In the genomic region with DNA sequence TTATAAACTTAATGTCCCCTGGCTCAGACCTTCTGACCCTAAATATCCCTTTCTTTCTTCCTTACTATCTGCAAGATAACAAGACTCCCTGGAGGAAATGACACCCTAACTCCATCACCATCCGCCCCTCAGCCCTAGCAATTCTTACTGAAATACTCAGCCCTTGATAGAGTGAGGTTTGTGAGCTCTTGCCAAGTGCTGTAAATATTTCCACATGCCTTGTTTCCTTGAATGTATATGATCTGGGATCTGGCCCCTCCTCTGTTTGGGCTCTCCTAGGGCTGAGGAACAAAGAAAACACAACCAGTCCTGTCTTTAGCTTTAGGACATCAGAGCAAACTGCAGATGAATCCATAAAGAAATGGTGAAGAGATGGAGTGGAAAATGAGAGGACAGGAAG, we compare ENCODE assay signal across 24 mouse cellular contexts. TPM values are rescaled to one million over a fixed set of nuclear protein-coding genes. Genes with fewer than 3 reads are reported as not detected.
DNase-seq lines count a peak whose midpoint lies in the region; ATAC-seq and TF ChIP-seq lines count a peak whose summit lies in the region.
"Had no signal": no experiment of that assay in that cellular context is flagged by ENCODE, and none has a peak within 500 bp of the region (broad histone marks: within the 10 kb centered on the region; RNA-seq: fewer than 3 reads in every experiment).

No protein-coding gene starts in this region.

- no peak for ATAC-seq in heart, embryonic 13.5 days (ENCODE audit: extremely low read depth, insufficient number of reproducible peaks, low FRiP score, low TSS enrichment)
- ATAC-seq in heart, postnatal 0 days (ENCODE audit: insufficient read depth, low read depth): 0 out of 2 replicates have a peak, but pooled peaks have one; percentile 17
- ATAC-seq in limb, embryonic 13.5 days (ENCODE audit: low FRiP score, low read depth): peak; percentile 69
- ATAC-seq in lung, postnatal 0 days: peak; percentile 33; the same call in 1 of the 2 replicates
- ATAC-seq: activated CD4-positive, CD25-positive, alpha-beta regulatory T cell, adult 4 months; forebrain, embryonic 14.5 days; intestine, embryonic 15.5 days; Patski had no signal

- WGBS in heart, embryonic 13.5 days: 58% methylated on average over 1 of the region's 1 CpGs
- 69% methylated on average over 1 of the region's 1 CpGs for WGBS in heart, postnatal 0 days
- WGBS in limb, embryonic 13.5 days: 18% methylated on average over 1 of the region's 1 CpGs
- WGBS in limb, embryonic 10.5 days: 72% methylated on average over 1 of the region's 1 CpGs
- WGBS in lung, postnatal 0 days: 44% methylated on average over 1 of the region's 1 CpGs

- peak overlapping the region; percentile 39; the same call in 1 of the 2 replicates for H3K27ac ChIP-seq in heart, embryonic 13.5 days (replicated peaks)
- H3K27ac ChIP-seq in heart, postnatal 0 days (ENCODE audit: low read depth): 0 out of 2 replicates have a peak overlapping the region, but pooled peaks have one; percentile 17
- no peak overlapping the region for H3K27ac ChIP-seq in limb, embryonic 13.5 days
- H3K27ac ChIP-seq in limb, embryonic 10.5 days: no peak overlapping the region
- no peak overlapping the region for H3K27ac ChIP-seq in lung, postnatal 0 days (ENCODE audit: low read length)
- H3K27ac ChIP-seq: embryonic facial prominence, embryonic 13.5 days; forebrain, embryonic 10.5 days; gastrocnemius, adult 2 months; hindbrain, embryonic 10.5 days; hindbrain, embryonic 14.5 days; intestine, embryonic 15.5 days had no signal

- H3K9me3 ChIP-seq in heart, embryonic 13.5 days: no peaks in the 10 kb centered on the region
- no peaks in the 10 kb centered on the region for H3K9me3 ChIP-seq in heart, postnatal 0 days (replicated peaks; ENCODE audit: control insufficient read depth, low read length)
- H3K9me3 ChIP-seq in limb, embryonic 13.5 days: no peaks in the 10 kb centered on the region
- H3K9me3 ChIP-seq in limb, embryonic 10.5 days (replicated peaks): no peaks in the 10 kb centered on the region
- H3K9me3 ChIP-seq in lung, postnatal 0 days (ENCODE audit: low read length): no peaks in the 10 kb centered on the region
- H3K9me3 ChIP-seq: embryonic facial prominence, embryonic 13.5 days; forebrain, embryonic 10.5 days; hindbrain, embryonic 10.5 days; intestine, embryonic 15.5 days had no signal

- TF ChIP-seq CTCF in heart, postnatal 0 days (IDR thresholded peaks at IDR 0.05; ENCODE audit: low read depth): no peak
- no peak for TF ChIP-seq CTCF in lung, postnatal 0 days (IDR thresholded peaks at IDR 0.05)

- no peak overlapping the region for H3K4me3 ChIP-seq in heart, embryonic 13.5 days
- H3K4me3 ChIP-seq in heart, postnatal 0 days (ENCODE audit: low read depth, low read length): no peak overlapping the region
- H3K4me3 ChIP-seq in limb, embryonic 13.5 days: no peak overlapping the region
- H3K4me3 ChIP-seq in limb, embryonic 10.5 days: no peak overlapping the region
- H3K4me3 ChIP-seq in lung, postnatal 0 days (ENCODE audit: low read depth, low read length): no peak overlapping the region
- H3K4me3 ChIP-seq: embryonic facial prominence, embryonic 13.5 days; forebrain, embryonic 10.5 days; gastrocnemius, adult 2 months; hindbrain, embryonic 10.5 days; intestine, embryonic 15.5 days had no signal

- H3K4me1 ChIP-seq in heart, embryonic 13.5 days: no peaks in the 10 kb centered on the region
- no peaks in the 10 kb centered on the region for H3K4me1 ChIP-seq in heart, postnatal 0 days (ENCODE audit: control insufficient read depth, insufficient read depth)
- peaks cover 13% of the 10 kb centered on the region; the same call in 1 of the 2 replicates for H3K4me1 ChIP-seq in limb, embryonic 13.5 days
- H3K4me1 ChIP-seq in limb, embryonic 10.5 days: 0 out of 2 replicates have a peak, but pooled peaks cover 4% of the 10 kb centered on the region
- no peaks in the 10 kb centered on the region for H3K4me1 ChIP-seq in lung, postnatal 0 days (ENCODE audit: insufficient read depth, low read depth, low read length)
- H3K4me1 ChIP-seq: forebrain, embryonic 10.5 days; hindbrain, embryonic 10.5 days; intestine, embryonic 15.5 days had no signal

- intact Hi-C loops in heart, postnatal 10 days (cut with DNase I): no loop called here

- no peak for DNase-seq in heart, adult 8-10 months (ENCODE audit: low spot score)
- DNase-seq in heart, postnatal 0 days (ENCODE audit: low spot score): no peak
- no peak for DNase-seq in heart, postnatal 10 days
- DNase-seq in limb, embryonic 10.5 days (ENCODE audit: low spot score): no peak
- DNase-seq in lung, postnatal 0 days (ENCODE audit: low spot score): peak; percentile 31
- DNase-seq in lung, postnatal 36 days: no peak
- DNase-seq: adrenal gland, postnatal 14 days; cerebellum, adult 11-12 months; cerebellum, adult 9-10 months; cerebellum, postnatal 25 days; gastrocnemius, adult 2 months; gastrocnemius, postnatal 25 days had no signal

- H3K36me3 ChIP-seq in heart, embryonic 13.5 days: no peaks in the 10 kb centered on the region
- no peaks in the 10 kb centered on the region for H3K36me3 ChIP-seq in heart, postnatal 0 days (replicated peaks; ENCODE audit: control insufficient read depth, insufficient read depth, low read length)
- no peaks in the 10 kb centered on the region for H3K36me3 ChIP-seq in limb, embryonic 13.5 days
- no peaks in the 10 kb centered on the region for H3K36me3 ChIP-seq in limb, embryonic 10.5 days
- H3K36me3 ChIP-seq in lung, postnatal 0 days (ENCODE audit: insufficient read depth, low read length): no peaks in the 10 kb centered on the region
- H3K36me3 ChIP-seq: embryonic facial prominence, embryonic 13.5 days; forebrain, embryonic 10.5 days; hindbrain, embryonic 10.5 days; intestine, embryonic 15.5 days had no signal

- H3K4me2 ChIP-seq in heart, embryonic 13.5 days: no peak overlapping the region
- H3K4me2 ChIP-seq in heart, postnatal 0 days (ENCODE audit: low read depth, low read length): no peak overlapping the region
- H3K4me2 ChIP-seq in limb, embryonic 13.5 days (replicated peaks): no peak overlapping the region
- no peak overlapping the region for H3K4me2 ChIP-seq in lung, postnatal 0 days (replicated peaks; ENCODE audit: low read depth, low read length)
- H3K4me2 ChIP-seq: embryonic facial prominence, embryonic 13.5 days; hindbrain, embryonic 14.5 days; intestine, embryonic 15.5 days had no signal

- H3K9ac ChIP-seq in heart, embryonic 13.5 days: no peak overlapping the region
- no peak overlapping the region for H3K9ac ChIP-seq in heart, postnatal 0 days (replicated peaks; ENCODE audit: low read depth, low read length)
- H3K9ac ChIP-seq in limb, embryonic 13.5 days: no peak overlapping the region
- H3K9ac ChIP-seq in lung, postnatal 0 days (replicated peaks; ENCODE audit: low read depth): no peak overlapping the region
- H3K9ac ChIP-seq: embryonic facial prominence, embryonic 13.5 days; hindbrain, embryonic 14.5 days; intestine, embryonic 15.5 days had no signal

- TF ChIP-seq EP300 in heart, postnatal 0 days (IDR thresholded peaks at IDR 0.05; ENCODE audit: low read depth): no peak
- peak; percentile 36; the same call in 1 of the 2 replicates for TF ChIP-seq EP300 in lung, postnatal 0 days (IDR thresholded peaks at IDR 0.05)

- peaks cover 86% of the 10 kb centered on the region for H3K27me3 ChIP-seq in heart, embryonic 13.5 days (replicated peaks)
- peaks cover 16% of the 10 kb centered on the region; the same call in 1 of the 2 replicates for H3K27me3 ChIP-seq in heart, postnatal 0 days (ENCODE audit: control insufficient read depth, insufficient read depth, low read length)
- H3K27me3 ChIP-seq in limb, embryonic 13.5 days: peaks cover 48% of the 10 kb centered on the region; the same call in 1 of the 2 replicates
- peaks cover 96% of the 10 kb centered on the region for H3K27me3 ChIP-seq in limb, embryonic 10.5 days (ENCODE audit: low read depth, poor library complexity, severe bottlenecking)
- H3K27me3 ChIP-seq in lung, postnatal 0 days (replicated peaks; ENCODE audit: insufficient read depth, low read length): no peaks in the 10 kb centered on the region
- H3K27me3 ChIP-seq: CH12.LX; intestine, embryonic 15.5 days had no signal

RNA-seq across cellular contexts. Expression of a gene that starts 9.1 kb away (rescaled TPM):
- polyA plus RNA-seq in heart, embryonic 13.5 days (2015; fragmentation: Nextera tagmentation; extraction: Ambion mirVana): 13.9 and 14.4 TPM in 2 replicates
- 1 to 10 TPM; 6.1 to 7.3 (median 6.9) TPM for total RNA-seq in heart, adult 8-10 months (2022)
- total RNA-seq in heart, postnatal 0 days (2014; rRNA removed; ENCODE audit: low replicate concordance): 23.2 and 59.5 TPM in 2 replicates
- 14.1 and 16.0 TPM in 2 replicates for polyA plus RNA-seq in heart, postnatal 0 days (2015; fragmentation: Nextera tagmentation; extraction: Ambion mirVana)
- 10 to 100 TPM; 19.2 to 19.8 TPM for total RNA-seq in heart, postnatal 10 days (2021)
- 27.0 and 29.2 TPM in 2 replicates for polyA plus RNA-seq in limb, embryonic 13.5 days (2015; fragmentation: Nextera tagmentation; extraction: Ambion mirVana)
- 9.8 and 14.8 TPM in 2 replicates for polyA plus RNA-seq in limb, embryonic 10.5 days (2016; fragmentation: Nextera tagmentation; extraction: Ambion mirVana)
- polyA plus RNA-seq in lung, postnatal 0 days (2015; fragmentation: Nextera tagmentation; extraction: Ambion mirVana): 20.4 and 21.4 TPM in 2 replicates
- total RNA-seq: granulocyte monocyte progenitor cell, adult 5-6 weeks had no signal
- polyA plus RNA-seq: activated CD4-positive, CD25-positive, alpha-beta regulatory T cell, adult 4 months had no signal

Comparison
In these comparisons a context has a peak if more than half of its experiments do, and no peak if none do; other contexts are left out.
1. H3K27ac ChIP-seq: peak in heart, embryonic 13.5 days (single experiment) and heart, postnatal 0 days (single experiment); none in limb, embryonic 13.5 days (single experiment), limb, embryonic 10.5 days (single experiment) and lung, postnatal 0 days (single experiment).